Mouse (Mus musculus): Measurements from ENCODE around the gene Nin. TPM values are rescaled to one million over a fixed set of nuclear protein-coding genes. Genes with fewer than 3 reads are reported as not detected.

Nin gene
- polyA plus RNA-seq, 1 experiment from 2014 or later: 2.2 TPM

- no peak overlapping the region for H3K4me2 ChIP-seq (replicated peaks; ENCODE audit: low read depth)
- no peaks in the 10 kb centered on the region for H3K9me3 ChIP-seq (ENCODE audit: control insufficient read depth)
- H3K27me3 ChIP-seq (replicated peaks; ENCODE audit: control insufficient read depth, insufficient read depth, low read length): no peaks in the 10 kb centered on the region
- no peak overlapping the region for H3K9ac ChIP-seq (ENCODE audit: low read depth, low read length)
- no peak overlapping the region for H3K4me3 ChIP-seq (ENCODE audit: low read depth, low read length)
- 69% methylated on average over 7 of the region's 7 CpGs for WGBS
- H3K4me1 ChIP-seq (replicated peaks; ENCODE audit: control insufficient read depth, insufficient read depth, low read length): no peaks in the 10 kb centered on the region
- TF ChIP-seq CTCF (IDR thresholded peaks at IDR 0.05; ENCODE audit: low read depth): no peak
- H3K36me3 ChIP-seq (ENCODE audit: control insufficient read depth, insufficient read depth): peaks cover 18% of the 10 kb centered on the region; the same call in 1 of the 2 replicates
- H3K27ac ChIP-seq (ENCODE audit: low read depth, low read length): no peak overlapping the region
- no peak for ATAC-seq
Measured at GRCm38 (mm10) chr12:70050699-70051098, 62.8 kb downstream of the Nin start.

GRCm38 (mm10) chr12:70048741-70049140 lies 64.8 kb downstream of the Nin start:
- no peak for TF ChIP-seq CTCF (IDR thresholded peaks at IDR 0.05; ENCODE audit: low read depth)
- no peak overlapping the region for H3K27ac ChIP-seq (ENCODE audit: low read depth, low read length)
- 72% methylated on average over 9 of the region's 9 CpGs for WGBS
- no peak overlapping the region for H3K4me2 ChIP-seq (replicated peaks; ENCODE audit: low read depth)
- H3K9ac ChIP-seq (ENCODE audit: low read depth, low read length): no peak overlapping the region
- no peaks in the 10 kb centered on the region for H3K4me1 ChIP-seq (replicated peaks; ENCODE audit: control insufficient read depth, insufficient read depth, low read length)
- peaks cover 18% of the 10 kb centered on the region for H3K36me3 ChIP-seq (ENCODE audit: control insufficient read depth, insufficient read depth)
- no peaks in the 10 kb centered on the region for H3K27me3 ChIP-seq (replicated peaks; ENCODE audit: control insufficient read depth, insufficient read depth, low read length)
- ATAC-seq: no peak
- no peak overlapping the region for H3K4me3 ChIP-seq (ENCODE audit: low read depth, low read length)
- H3K9me3 ChIP-seq (ENCODE audit: control insufficient read depth): no peaks in the 10 kb centered on the region

GRCm38 (mm10) chr12:70047281-70047680 lies 66.2 kb downstream of the Nin start:
- no peak overlapping the region for H3K4me3 ChIP-seq (ENCODE audit: low read depth, low read length)
- ATAC-seq: no peak
- H3K36me3 ChIP-seq (ENCODE audit: control insufficient read depth, insufficient read depth): peaks cover 23% of the 10 kb centered on the region
- H3K4me1 ChIP-seq (replicated peaks; ENCODE audit: control insufficient read depth, insufficient read depth, low read length): no peaks in the 10 kb centered on the region
- no peaks in the 10 kb centered on the region for H3K9me3 ChIP-seq (ENCODE audit: control insufficient read depth)
- H3K9ac ChIP-seq (ENCODE audit: low read depth, low read length): no peak overlapping the region
- H3K27ac ChIP-seq (ENCODE audit: low read depth, low read length): no peak overlapping the region
- no peak for TF ChIP-seq CTCF (IDR thresholded peaks at IDR 0.05; ENCODE audit: low read depth)
- H3K27me3 ChIP-seq (replicated peaks; ENCODE audit: control insufficient read depth, insufficient read depth, low read length): no peaks in the 10 kb centered on the region
- WGBS: 80% methylated on average over 7 of the region's 7 CpGs
- H3K4me2 ChIP-seq (replicated peaks; ENCODE audit: low read depth): no peak overlapping the region

DNA sequence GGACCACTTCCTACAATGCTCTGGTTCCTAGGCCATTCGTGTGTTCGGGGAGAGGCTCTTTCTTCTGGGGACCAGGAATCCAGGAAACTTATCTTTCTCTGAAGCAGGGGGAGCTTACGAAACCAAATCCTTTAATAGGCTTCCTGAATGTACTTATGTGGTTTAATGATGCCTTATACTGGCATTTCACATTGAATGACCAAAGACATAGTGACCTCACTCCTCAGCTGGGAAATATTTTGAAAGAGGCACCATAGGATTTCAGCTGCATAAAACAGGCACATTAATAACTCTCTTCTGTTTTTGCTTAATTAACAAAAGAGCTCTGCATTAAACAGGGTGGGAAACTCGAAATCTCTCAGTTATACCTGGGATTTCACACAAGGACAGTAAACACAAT lies 69.2 kb downstream of the Nin start:
- peaks cover 24% of the 10 kb centered on the region for H3K36me3 ChIP-seq (ENCODE audit: control insufficient read depth, insufficient read depth)
- TF ChIP-seq CTCF (IDR thresholded peaks at IDR 0.05; ENCODE audit: low read depth): no peak
- no peak overlapping the region for H3K27ac ChIP-seq (ENCODE audit: low read depth, low read length)
- H3K27me3 ChIP-seq (replicated peaks; ENCODE audit: control insufficient read depth, insufficient read depth, low read length): no peaks in the 10 kb centered on the region
- no peak overlapping the region for H3K9ac ChIP-seq (ENCODE audit: low read depth, low read length)
- no peak overlapping the region for H3K4me2 ChIP-seq (replicated peaks; ENCODE audit: low read depth)
- H3K4me1 ChIP-seq (replicated peaks; ENCODE audit: control insufficient read depth, insufficient read depth, low read length): no peaks in the 10 kb centered on the region
- no peak overlapping the region for H3K4me3 ChIP-seq (ENCODE audit: low read depth, low read length)
- H3K9me3 ChIP-seq (ENCODE audit: control insufficient read depth): no peaks in the 10 kb centered on the region
- ATAC-seq: no peak
- WGBS: 80% methylated on average over 4 of the region's 4 CpGs

DNA sequence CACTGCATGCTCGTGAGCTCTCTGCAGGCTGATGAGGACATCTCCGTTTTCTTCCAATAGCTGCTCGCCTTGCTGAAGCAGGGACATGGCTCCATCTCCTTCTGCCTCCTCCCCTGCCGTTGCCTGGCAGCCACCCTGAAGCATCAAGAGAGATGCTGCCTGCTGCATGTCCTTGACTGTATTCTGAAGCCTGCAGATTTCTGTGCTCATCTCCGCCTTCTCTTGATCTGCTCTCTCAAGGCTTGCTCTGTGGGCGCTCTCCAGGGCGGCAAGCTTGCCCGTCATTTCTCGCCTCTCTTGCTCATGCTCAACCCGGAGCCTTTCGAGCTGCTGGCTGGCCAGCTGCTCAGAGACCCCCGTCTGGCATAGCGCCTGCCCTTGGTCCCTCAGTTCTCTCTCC lies 70.1 kb downstream of the Nin start:
- ATAC-seq: no peak
- H3K27ac ChIP-seq (ENCODE audit: low read depth, low read length): no peak overlapping the region
- H3K4me3 ChIP-seq (ENCODE audit: low read depth, low read length): no peak overlapping the region
- no peak overlapping the region for H3K9ac ChIP-seq (ENCODE audit: low read depth, low read length)
- 94% methylated on average over 13 of the region's 13 CpGs for WGBS
- no peak for TF ChIP-seq CTCF (IDR thresholded peaks at IDR 0.05; ENCODE audit: low read depth)
- H3K4me2 ChIP-seq (replicated peaks; ENCODE audit: low read depth): no peak overlapping the region
- peaks cover 24% of the 10 kb centered on the region for H3K36me3 ChIP-seq (ENCODE audit: control insufficient read depth, insufficient read depth)
- H3K4me1 ChIP-seq (replicated peaks; ENCODE audit: control insufficient read depth, insufficient read depth, low read length): no peaks in the 10 kb centered on the region
- H3K27me3 ChIP-seq (replicated peaks; ENCODE audit: control insufficient read depth, insufficient read depth, low read length): no peaks in the 10 kb centered on the region
- H3K9me3 ChIP-seq (ENCODE audit: control insufficient read depth): no peaks in the 10 kb centered on the region

- Histone ChIP-seq H3K4me3 (ENCODE audit: low read depth, low read length) (no peak overlapping the region), H3K4me2 (replicated peaks; ENCODE audit: low read depth) (no peak overlapping the region), H3K9me3 (ENCODE audit: control insufficient read depth) (no peaks in the 10 kb centered on the region), H3K27ac (ENCODE audit: low read depth, low read length) (no peak overlapping the region), H3K9ac (ENCODE audit: low read depth, low read length) (no peak overlapping the region), H3K36me3 (ENCODE audit: control insufficient read depth, insufficient read depth) (peaks cover 24% of the 10 kb centered on the region), H3K4me1 (replicated peaks; ENCODE audit: control insufficient read depth, insufficient read depth, low read length) (no peaks in the 10 kb centered on the region), H3K27me3 (replicated peaks; ENCODE audit: control insufficient read depth, insufficient read depth, low read length) (no peaks in the 10 kb centered on the region)
- 83% methylated on average over 6 of the region's 6 CpGs for WGBS
- no peak for TF ChIP-seq CTCF (IDR thresholded peaks at IDR 0.05; ENCODE audit: low read depth)
- no peak for ATAC-seq
Measured at GRCm38 (mm10) chr12:70040981-70041380, 72.5 kb downstream of the Nin start.

- 92% methylated on average over 19 of the region's 19 CpGs for whole genome bisulfite sequencing
- no peak for TF ChIP-seq CTCF (IDR thresholded peaks at IDR 0.05; ENCODE audit: low read depth)
- Histone ChIP-seq H3K27me3 (replicated peaks; ENCODE audit: control insufficient read depth, insufficient read depth, low read length) (no peaks in the 10 kb centered on the region), H3K4me2 (replicated peaks; ENCODE audit: low read depth) (no peak overlapping the region), H3K27ac (ENCODE audit: low read depth, low read length) (no peak overlapping the region), H3K9ac (ENCODE audit: low read depth, low read length) (no peak overlapping the region), H3K36me3 (ENCODE audit: control insufficient read depth, insufficient read depth) (peaks cover 13% of the 10 kb centered on the region; the same call in 1 of the 2 replicates), H3K9me3 (ENCODE audit: control insufficient read depth) (no peaks in the 10 kb centered on the region), H3K4me3 (ENCODE audit: low read depth, low read length) (no peak overlapping the region), H3K4me1 (replicated peaks; ENCODE audit: control insufficient read depth, insufficient read depth, low read length) (no peaks in the 10 kb centered on the region)
- no peak for ATAC-seq
Measured at GRCm38 (mm10) chr12:70036722-70037305, 76.7 kb downstream of the Nin start.

Measured in intestine, postnatal 0 days (tissue).